Mouse (Mus musculus): ENCODE results near the gene Olfr1136.

- TF ChIP-seq EP300 (IDR thresholded peaks at IDR 0.05; ENCODE audit: low read depth) (no peak), CTCF (IDR thresholded peaks at IDR 0.05; ENCODE audit: low read depth) (no peak)
Measured at GRCm38 (mm10) chr2:87693847-87694246, at the start of gene Olfr1136.

Measured in heart, postnatal 0 days (tissue).